Mouse (Mus musculus): Measurements from ENCODE around the gene Saxo2. TPM values are rescaled to one million over a fixed set of nuclear protein-coding genes. Genes with fewer than 3 reads are reported as not detected.

Saxo2 gene
- not detected for polyA plus RNA-seq (2017; shearing (Covaris generic))

GRCm38 (mm10) chr7:82648353-82649080 is at the start of gene Saxo2, which contains the start of gene Efl1:
Saxo2 (minus strand) TSS chr7:82648528.
Efl1 (plus strand) TSS chr7:82648614.
- ATAC-seq = peak; percentile 99

GRCm38 (mm10) chr7:82697668-82698067 is 49.3 kb upstream of the Saxo2 start:
- ATAC-seq = peak; percentile 43

GRCm38 (mm10) chr7:82691021-82691738 is 42.9 kb upstream of the Saxo2 start:
- ATAC-seq = peak; percentile 81

GRCm38 (mm10) chr7:82688736-82689135 is 40.4 kb upstream of the Saxo2 start:
- no peak for ATAC-seq

GRCm38 (mm10) chr7:82679901-82680300 is 31.6 kb upstream of the Saxo2 start:
- no peak for ATAC-seq

GRCm38 (mm10) chr7:82676834-82677233 is 28.5 kb upstream of the Saxo2 start:
- ATAC-seq = no peak

- no peak for ATAC-seq
Observed at GRCm38 (mm10) chr7:82676001-82676400, 27.7 kb upstream of the Saxo2 start.

- ATAC-seq = no peak
Observed at GRCm38 (mm10) chr7:82664604-82665003, 16.3 kb upstream of the Saxo2 start.

- peak; percentile 48 for ATAC-seq
Observed at GRCm38 (mm10) chr7:82649081-82649445, 735 bp upstream of the Saxo2 start.

- ATAC-seq = no peak
Observed at GRCm38 (mm10) chr7:82647909-82648308, 419 bp downstream of the Saxo2 start.

GRCm38 (mm10) chr7:82647183-82647582 is 1.1 kb downstream of the Saxo2 start:
- ATAC-seq = no peak

- no peak for ATAC-seq
Observed at GRCm38 (mm10) chr7:82625342-82625741, 23.0 kb downstream of the Saxo2 start.

GRCm38 (mm10) chr7:82609629-82610028 is 38.7 kb downstream of the Saxo2 start:
- no peak for ATAC-seq

- ATAC-seq = no peak
Observed at GRCm38 (mm10) chr7:82605425-82605824, 42.9 kb downstream of the Saxo2 start.

GRCm38 (mm10) chr7:82602008-82602407 is 46.3 kb downstream of the Saxo2 start:
- ATAC-seq = no peak

GRCm38 (mm10) chr7:82590931-82591330 is 57.4 kb downstream of the Saxo2 start:
- ATAC-seq = no peak

Other genes starting within 250 kb of the Saxo2 start
- 10 to 100 TPM; 40.0 to 41.0 TPM for gene Efl1, start 86 bp upstream of the Saxo2 start, polyA plus RNA-seq (2017; shearing (Covaris generic))
- gene Mex3b, start 218.8 kb upstream of the Saxo2 start, polyA plus RNA-seq (2017; shearing (Covaris generic)) = 1 to 10 TPM; 2.1 to 2.5 TPM

Data from activated CD4-positive, CD25-positive, alpha-beta regulatory T cell, adult 4 months (primary cell).